Mouse (Mus musculus) neural tube, embryonic 11.5 days (tissue): ENCODE measurements around the gene Olfr957. TPM values are rescaled to one million over a fixed set of nuclear protein-coding genes. Genes with fewer than 3 reads are reported as not detected.

Experiments used
- ATAC-seq: fragments of 200-750 bp; cut with Nextera tagmentation; 2 replicates; pipeline ENCODE4 v1.8.0; 2017; ENCODE audit warnings: moderate number of reproducible peaks, mild to moderate bottlenecking, moderate TSS enrichment, moderate library complexity; ENCODE audit not compliant: insufficient read depth, low FRiP score, low TSS enrichment
- DNase-seq: peaks from one replicate; pipeline ENCODE4 v3.0.0-alpha.2; 2015; ENCODE audit warnings: low spot score
- H3K27ac ChIP-seq: fragments of 300-500 bp; sonication (generic); 2 replicates; pipeline ENCODE4 v1.5.1; 2014; ENCODE audit warnings: low read depth, mild to moderate bottlenecking, low read length
- H3K27me3 ChIP-seq: fragments of 300-500 bp; sonication (generic); 2 replicates; pipeline ENCODE4 v1.6.1; 2014; ENCODE audit warnings: mild to moderate bottlenecking, low read length, mixed read lengths; ENCODE audit not compliant: control insufficient read depth, insufficient read depth
- H3K36me3 ChIP-seq: fragments of 300-500 bp; sonication (generic); 2 replicates; pipeline ENCODE4 v1.6.1; 2014; ENCODE audit warnings: mild to moderate bottlenecking, low read length, moderate library complexity, mixed read lengths; ENCODE audit not compliant: control insufficient read depth, insufficient read depth
- H3K4me1 ChIP-seq: fragments of 300-500 bp; sonication (generic); 2 replicates; pipeline ENCODE4 v1.6.1; 2014; ENCODE audit warnings: low read length, mixed read lengths; ENCODE audit not compliant: control insufficient read depth, insufficient read depth
- H3K4me2 ChIP-seq: fragments of 300-500 bp; sonication (generic); 2 replicates; pipeline ENCODE4 v1.6.1; 2014; ENCODE audit warnings: low read depth, mild to moderate bottlenecking, moderate library complexity
- H3K4me3 ChIP-seq: fragments of 300-500 bp; sonication (generic); 2 replicates; pipeline ENCODE4 v1.5.1; 2014; ENCODE audit warnings: low read depth, low read length
- H3K9ac ChIP-seq: fragments of 300-500 bp; sonication (generic); 2 replicates; pipeline ENCODE4 v1.6.1; 2014; ENCODE audit warnings: mild to moderate bottlenecking, low read length
- H3K9me3 ChIP-seq: fragments of 300-500 bp; sonication (generic); 2 replicates; pipeline ENCODE4 v1.6.1; 2016; ENCODE audit warnings: low read length; ENCODE audit not compliant: control insufficient read depth
- WGBS: fragments of 180-500 bp; shearing (Covaris S2); extraction: QIAGEN DNeasy Blood & Tissue Kit; methylation state at CpG from one replicate; pipeline ENCODE4 v1.1.7; 2014; 5-methylcytosine and 5-hydroxymethylcytosine counted together
- polyA plus RNA-seq: library from polyadenylated mRNA; unstranded; fragments of >200 nt; fragmentation: Nextera tagmentation; extraction: Ambion mirVana; gene quantifications from 2 replicates; pipeline ENCODE4 v1.2.1, GENCODE M21; 2014

Gene Olfr957
- not detected in 2 replicates for polyA plus RNA-seq

DNA sequence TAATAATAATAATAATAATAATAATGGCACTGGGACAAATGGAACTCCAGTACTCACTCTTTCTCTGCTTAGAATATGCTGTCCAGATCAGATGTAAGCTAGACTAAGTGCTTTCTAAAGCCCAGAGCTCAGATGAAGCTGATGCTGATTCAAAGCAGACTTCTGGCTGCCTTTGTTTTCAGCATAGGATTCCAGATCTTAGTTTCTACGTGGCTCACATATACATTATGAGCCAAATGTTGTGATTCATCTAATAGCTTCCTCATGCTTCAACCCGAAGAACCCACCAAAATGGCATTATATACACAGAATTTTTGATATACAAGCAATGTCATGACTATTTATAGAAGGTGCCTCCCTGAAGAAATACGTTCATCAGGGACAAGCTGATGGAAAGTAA is at the start of gene Olfr957:
TSS of gene Olfr957 (minus strand) at position 279 of the 400 bp plus-strand sequence.
- ATAC-seq (no peak), DNase-seq (no peak)
- Histone ChIP-seq H3K9ac (no peak within 1 kb of the TSS), H3K27ac (no peak within 1 kb of the TSS), H3K4me2 (no peak within 1 kb of the TSS), H3K36me3 (no peaks in the 10 kb centered on the region), H3K4me1 (no peaks in the 10 kb centered on the region), H3K4me3 (no peak within 1 kb of the TSS), H3K27me3 (no peaks in the 10 kb centered on the region), H3K9me3 (no peaks in the 10 kb centered on the region)
- 82% methylated on average over 3 of the region's 3 CpGs for WGBS

GRCm38 (mm10) chr9:39558349-39558647 is 42.7 kb upstream of the Olfr957 start:
- Histone ChIP-seq H3K27me3 (no peaks in the 10 kb centered on the region), H3K4me2 (no peak overlapping the region), H3K9ac (no peak overlapping the region), H3K9me3 (no peaks in the 10 kb centered on the region), H3K36me3 (no peaks in the 10 kb centered on the region), H3K4me1 (no peaks in the 10 kb centered on the region), H3K4me3 (no peak overlapping the region), H3K27ac (no peak overlapping the region)
- DNase-seq = no peak
- no peak for ATAC-seq

- ATAC-seq (peak; percentile 77), DNase-seq (peak; percentile 32)
- WGBS = 53% methylated on average over 3 of the region's 3 CpGs
- Histone ChIP-seq H3K9ac (no peak overlapping the region), H3K4me1 (no peaks in the 10 kb centered on the region), H3K27ac (no peak overlapping the region), H3K9me3 (no peaks in the 10 kb centered on the region), H3K4me2 (0 out of 2 replicates have a peak overlapping the region, but pooled peaks have one; percentile 7), H3K36me3 (no peaks in the 10 kb centered on the region), H3K27me3 (no peaks in the 10 kb centered on the region), H3K4me3 (no peak overlapping the region)
Observed at GRCm38 (mm10) chr9:39557529-39558348, 42.1 kb upstream of the Olfr957 start.

DNA sequence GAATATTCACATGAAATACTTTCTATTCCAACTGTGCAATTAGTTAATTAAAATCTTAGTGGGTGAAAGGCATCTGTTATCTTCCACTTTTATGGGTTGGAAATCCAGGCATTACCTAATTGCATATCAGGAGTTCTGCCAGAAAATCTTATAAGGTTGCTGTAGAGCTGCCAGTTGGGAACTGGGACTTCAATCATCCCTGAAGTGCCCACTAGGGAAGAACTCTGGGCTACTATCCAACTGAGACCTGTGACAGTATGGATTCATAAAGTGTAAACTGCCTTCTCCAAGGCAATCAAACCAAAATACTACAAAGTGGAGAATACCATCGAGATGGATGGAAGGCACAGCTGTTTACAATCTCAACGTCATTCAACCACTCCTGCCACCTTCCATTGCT is 38.3 kb upstream of the Olfr957 start, which contains the start of gene Olfr958:
TSS of gene Olfr958 (minus strand) at position 109 of the 400 bp plus-strand sequence.
- H3K4me2 ChIP-seq = no peak within 1 kb of the TSS
- H3K36me3 ChIP-seq = no peaks in the 10 kb centered on the region
- no peak within 1 kb of the TSS for H3K9ac ChIP-seq
- ATAC-seq (no peak; the same call in 1 of the 2 replicates), DNase-seq (no peak)
- H3K9me3 ChIP-seq = no peaks in the 10 kb centered on the region
- H3K27me3 ChIP-seq = no peaks in the 10 kb centered on the region
- no peak within 1 kb of the TSS for H3K27ac ChIP-seq
- 71% methylated on average over 2 of the region's 2 CpGs for WGBS
- no peak within 1 kb of the TSS for H3K4me3 ChIP-seq
- no peaks in the 10 kb centered on the region for H3K4me1 ChIP-seq

GRCm38 (mm10) chr9:39550806-39551205 is 35.2 kb upstream of the Olfr957 start:
- no peaks in the 10 kb centered on the region for H3K4me1 ChIP-seq
- no peaks in the 10 kb centered on the region for H3K9me3 ChIP-seq
- 86% methylated on average over 5 of the region's 5 CpGs for whole genome bisulfite sequencing
- no peaks in the 10 kb centered on the region for H3K27me3 ChIP-seq
- DNase-seq = no peak
- no peak for ATAC-seq
- no peak overlapping the region for H3K4me3 ChIP-seq
- no peak overlapping the region for H3K27ac ChIP-seq
- H3K4me2 ChIP-seq = no peak overlapping the region
- H3K9ac ChIP-seq = no peak overlapping the region
- H3K36me3 ChIP-seq = no peaks in the 10 kb centered on the region

- Histone ChIP-seq H3K4me3 (no peak overlapping the region), H3K36me3 (no peaks in the 10 kb centered on the region), H3K9me3 (no peaks in the 10 kb centered on the region), H3K27ac (no peak overlapping the region), H3K27me3 (no peaks in the 10 kb centered on the region), H3K4me2 (no peak overlapping the region), H3K4me1 (no peaks in the 10 kb centered on the region), H3K9ac (no peak overlapping the region)
- ATAC-seq (no peak), DNase-seq (no peak)
- 80% methylated on average over 1 of the region's 1 CpGs for WGBS
Observed at GRCm38 (mm10) chr9:39523616-39524285, 8.1 kb upstream of the Olfr957 start.

DNA sequence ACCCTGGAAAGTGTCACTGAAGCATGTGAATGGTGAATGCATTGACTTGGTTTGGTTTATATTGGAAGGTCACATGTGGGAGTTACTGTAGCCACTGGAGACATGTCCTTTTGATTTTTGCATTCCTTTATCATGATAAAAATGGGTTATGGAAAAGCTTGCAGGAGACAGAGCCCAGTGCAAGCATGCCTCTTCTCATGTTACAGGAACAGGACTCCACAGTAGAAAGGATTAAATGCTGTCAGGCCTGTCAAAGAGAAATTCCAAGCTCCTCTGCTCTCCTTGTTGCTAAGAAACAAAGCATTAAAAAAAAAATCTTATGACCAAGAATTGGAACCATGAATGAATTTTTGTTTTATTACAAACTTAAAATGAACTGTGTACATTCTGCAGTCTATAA is 3.0 kb upstream of the Olfr957 start:
- DNase-seq = no peak
- H3K4me3 ChIP-seq = no peak overlapping the region
- no peak overlapping the region for H3K4me2 ChIP-seq
- no peaks in the 10 kb centered on the region for H3K4me1 ChIP-seq
- ATAC-seq = no peak
- H3K9ac ChIP-seq = no peak overlapping the region
- no peaks in the 10 kb centered on the region for H3K9me3 ChIP-seq
- H3K27me3 ChIP-seq = no peaks in the 10 kb centered on the region
- no peaks in the 10 kb centered on the region for H3K36me3 ChIP-seq
- H3K27ac ChIP-seq = no peak overlapping the region

DNA sequence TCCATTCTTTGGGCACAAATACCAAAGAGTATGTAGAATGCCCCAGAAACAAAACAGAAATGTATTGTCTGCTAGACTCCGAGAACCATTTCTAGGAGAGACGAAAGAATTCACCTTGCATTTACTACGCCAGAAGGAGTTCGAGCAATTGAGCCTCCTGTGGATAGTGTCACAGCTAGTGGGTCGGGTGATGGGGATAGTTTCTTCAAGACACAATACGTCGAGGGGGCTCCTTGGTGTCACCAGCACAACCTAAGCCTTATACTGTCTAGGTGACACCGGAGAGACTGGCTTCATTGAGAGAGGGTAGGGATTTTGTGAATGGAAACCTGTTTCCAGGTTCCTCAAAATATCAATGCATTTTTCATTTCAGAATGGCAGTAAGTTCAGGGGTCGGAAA is 6.2 kb downstream of the Olfr957 start:
- Histone ChIP-seq H3K36me3 (no peaks in the 10 kb centered on the region), H3K4me3 (no peak overlapping the region), H3K9me3 (no peaks in the 10 kb centered on the region), H3K27ac (no peak overlapping the region), H3K4me2 (no peak overlapping the region), H3K9ac (no peak overlapping the region), H3K4me1 (no peaks in the 10 kb centered on the region), H3K27me3 (no peaks in the 10 kb centered on the region)
- WGBS = 79% methylated on average over 9 of the region's 9 CpGs
- DNase-seq (no peak), ATAC-seq (no peak)

DNA sequence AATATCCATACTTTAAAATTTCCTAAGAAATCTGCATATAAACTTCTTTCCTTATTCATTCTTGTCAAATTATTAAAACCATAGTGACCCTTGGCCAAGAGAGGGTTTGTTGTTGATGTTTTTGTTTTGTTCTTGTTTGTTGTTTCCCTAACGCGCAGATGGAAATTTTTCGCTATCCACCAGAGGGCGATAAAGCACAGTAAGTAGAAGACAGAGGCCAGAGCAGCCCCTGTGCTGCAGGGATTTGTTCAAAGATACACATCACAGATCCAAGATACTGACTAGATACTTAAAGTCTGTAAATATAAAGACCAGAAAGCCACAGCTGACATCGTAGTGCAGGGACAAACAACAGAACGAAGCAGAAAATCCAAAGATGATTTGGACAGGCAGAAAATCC is 6.6 kb downstream of the Olfr957 start:
- ATAC-seq = peak; percentile 67

More for the DNA sequence above, 6.6 kb downstream of the Olfr957 start:
- no peak overlapping the region for H3K9ac ChIP-seq
- WGBS = 14% methylated on average over 6 of the region's 6 CpGs
- no peak overlapping the region for H3K27ac ChIP-seq
- H3K27me3 ChIP-seq = no peaks in the 10 kb centered on the region
- H3K4me1 ChIP-seq = no peaks in the 10 kb centered on the region
- no peaks in the 10 kb centered on the region for H3K9me3 ChIP-seq
- no peak overlapping the region for H3K4me2 ChIP-seq
- no peaks in the 10 kb centered on the region for H3K36me3 ChIP-seq
- H3K4me3 ChIP-seq = no peak overlapping the region
- peak; percentile 63 for DNase-seq
